Mouse (Mus musculus) heart, adult 18-20 months (tissue): ENCODE measurements around the gene Sycn. TPM values are rescaled to one million over a fixed set of nuclear protein-coding genes. Genes with fewer than 3 reads are reported as not detected.

ENCODE experiments used
- DNase-seq, 2 experiments: peaks; one replicate each; pipeline ENCODE4 v3.0.0; 2021 to 2022; ENCODE audit warnings: mixed read lengths in 1 of 2
- total RNA-seq, 2 experiments: library from RNA; stranded (reverse); gene quantifications; 2 replicates each; pipeline ENCODE4 v1.2.3; 2021

The Sycn gene
- total RNA-seq, 2 experiments from 2014 or later = not detected

DNA sequence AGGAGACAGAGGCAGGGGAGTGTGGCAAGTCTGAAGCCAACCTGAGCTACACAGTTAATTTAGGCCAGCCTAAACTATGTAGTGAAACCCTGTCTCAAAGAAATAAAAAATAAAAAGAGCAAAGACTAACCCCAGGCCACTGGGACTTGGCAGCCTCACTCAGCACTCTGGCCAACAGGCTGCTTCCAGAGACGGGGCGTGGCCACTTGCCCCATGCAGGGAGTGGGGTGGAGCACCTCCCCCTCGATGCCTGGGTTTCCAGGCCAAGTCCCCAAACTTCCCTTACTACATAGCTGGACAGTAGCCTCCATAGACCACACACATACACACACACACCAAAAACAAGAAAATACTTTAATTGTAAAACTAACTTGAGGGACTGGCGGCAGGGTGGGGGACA, 17.8 kb downstream of the Sycn start:
- DNase-seq = peak; percentile 66 to 79

DNA sequence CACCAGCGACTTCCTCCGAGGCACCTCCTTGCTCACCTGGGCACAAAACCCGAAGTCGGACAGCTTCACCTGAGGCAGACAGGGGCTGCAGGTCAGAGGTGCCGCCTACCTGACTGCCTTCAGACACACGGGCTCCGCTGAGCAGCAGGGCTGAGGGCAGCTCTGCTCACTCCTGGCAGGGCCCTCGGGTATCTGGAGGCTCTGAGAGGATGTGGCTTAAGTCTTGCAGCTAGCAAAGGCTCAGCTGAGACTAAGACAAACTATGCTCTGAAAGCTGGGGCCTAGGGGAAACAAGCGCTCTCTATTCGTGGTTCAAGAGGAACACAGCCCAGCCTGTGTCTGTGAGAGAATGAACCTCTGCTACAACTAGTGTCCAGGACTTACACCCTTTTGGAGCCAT, 20.2 kb downstream of the Sycn start:
- no peak for DNase-seq

DNA sequence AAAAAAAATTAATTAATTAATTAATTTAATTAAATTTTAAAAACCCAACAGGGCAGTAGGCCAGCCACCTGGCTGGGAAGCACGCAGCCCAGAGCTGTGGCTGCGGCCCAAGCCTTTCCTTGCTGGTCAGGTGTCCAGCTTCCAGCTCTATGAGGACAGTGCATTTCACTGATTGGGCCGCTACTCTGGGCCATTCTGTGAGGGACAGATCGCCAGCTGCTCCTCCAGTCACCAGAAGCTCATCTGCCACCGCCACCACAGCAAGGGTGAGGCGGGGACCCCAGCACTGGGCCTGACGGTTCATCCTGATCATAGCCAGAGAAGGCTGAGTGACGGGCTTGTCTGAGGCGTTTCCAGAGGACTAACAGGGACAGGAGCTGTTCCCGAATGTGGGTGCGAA, 21.3 kb downstream of the Sycn start:
- DNase-seq = no peak

DNA sequence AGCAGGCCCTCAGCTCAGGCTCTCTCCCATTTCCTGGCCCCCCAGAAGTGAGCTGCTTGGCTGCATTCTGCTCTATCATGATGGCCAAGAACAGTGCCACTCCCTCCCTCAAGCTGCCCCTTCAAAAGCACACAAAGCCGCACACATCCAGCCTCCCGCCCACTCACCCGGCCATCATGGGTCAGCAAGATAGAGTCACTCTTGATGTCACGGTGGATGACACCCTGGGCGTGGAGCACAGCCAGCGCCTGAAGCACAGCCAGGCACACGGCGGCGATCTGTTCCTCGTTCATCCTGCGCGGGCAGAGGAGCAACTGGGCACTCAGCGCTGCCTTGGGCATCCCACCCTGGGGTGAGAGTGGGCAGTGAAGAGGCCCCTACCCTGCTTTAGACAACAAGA, 21.7 kb downstream of the Sycn start:
- no peak for DNase-seq

DNA sequence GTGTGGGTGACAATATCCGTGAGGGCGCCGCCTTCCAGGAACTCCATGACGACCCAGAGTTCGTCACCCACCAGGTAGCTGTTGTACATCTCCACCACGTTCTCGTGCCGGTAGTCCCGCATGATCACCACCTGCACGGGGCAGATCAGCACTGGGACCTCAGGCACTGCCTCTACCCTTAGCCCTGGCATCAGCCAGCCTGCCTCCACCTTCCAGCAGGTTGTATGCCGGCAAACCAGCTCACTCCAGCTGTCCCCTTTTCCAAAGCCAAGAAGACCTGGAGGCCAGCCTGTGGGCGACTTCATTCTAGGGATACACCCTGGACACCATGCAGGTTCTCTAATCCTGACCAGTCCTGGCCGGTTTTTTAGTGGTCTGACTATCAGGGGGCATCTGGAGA, 22.3 kb downstream of the Sycn start:
- DNase-seq = no peak

DNA sequence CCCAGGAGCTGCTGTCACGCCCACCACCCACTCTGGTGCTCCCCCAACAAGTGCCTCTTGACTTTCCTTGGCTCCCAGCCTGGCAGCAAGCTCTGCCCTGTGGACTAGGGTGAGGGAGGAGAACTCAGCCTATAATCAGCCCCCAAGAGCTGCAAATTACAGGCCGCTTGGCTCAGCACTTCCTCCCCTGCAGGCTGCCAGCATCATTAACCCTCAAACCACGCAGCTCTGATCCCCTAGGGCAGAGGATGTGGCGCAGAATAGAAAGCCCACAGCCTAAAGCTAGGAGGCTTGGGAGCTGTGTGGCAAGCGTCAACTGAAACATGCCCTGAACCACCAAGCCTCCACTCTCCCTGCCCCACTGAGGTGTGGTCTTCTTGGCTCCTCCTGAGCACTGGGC, 24.7 kb downstream of the Sycn start:
- no peak for DNase-seq

DNA sequence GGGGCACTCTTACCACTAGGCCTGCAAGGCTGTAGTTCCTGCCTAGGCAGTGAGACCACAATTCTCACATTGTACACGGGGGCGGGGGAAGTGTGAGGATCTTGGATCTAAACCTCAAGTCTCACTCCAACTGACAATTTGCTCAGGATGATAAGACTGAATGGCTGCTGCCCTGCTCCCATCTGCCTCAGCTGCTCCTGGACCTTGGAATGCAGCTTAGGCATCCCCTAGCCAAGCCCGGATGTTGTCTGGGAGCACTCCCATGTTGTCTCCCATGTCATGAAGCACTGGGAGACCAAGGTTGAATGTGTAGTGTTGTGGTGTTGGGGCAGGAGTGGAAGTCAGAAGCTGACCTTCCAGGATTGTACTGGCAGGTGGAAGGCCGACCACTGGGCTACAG, 26.9 kb downstream of the Sycn start:
- DNase-seq = no peak

DNA sequence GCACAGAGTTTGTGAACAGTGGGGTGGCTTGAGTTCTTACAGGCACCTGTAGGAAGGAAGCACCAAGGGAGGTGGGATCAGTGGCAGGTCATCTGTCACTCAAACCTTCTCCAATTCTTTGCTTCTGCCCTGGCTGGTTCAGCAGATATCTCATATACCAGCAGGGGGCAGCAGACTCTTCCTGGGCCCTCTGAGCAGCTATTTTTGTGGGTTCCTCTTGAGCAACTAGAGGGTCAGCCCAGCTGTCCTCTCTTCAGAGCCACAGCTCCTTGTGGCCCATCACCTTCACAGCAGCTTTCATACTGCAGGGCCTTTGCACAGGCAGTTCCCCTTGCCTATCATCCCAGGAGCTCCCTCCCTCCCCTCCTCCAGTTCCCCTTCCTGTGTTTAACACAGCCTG, 27.6 kb downstream of the Sycn start:
- peak; percentile 60 to 84 for DNase-seq

DNA sequence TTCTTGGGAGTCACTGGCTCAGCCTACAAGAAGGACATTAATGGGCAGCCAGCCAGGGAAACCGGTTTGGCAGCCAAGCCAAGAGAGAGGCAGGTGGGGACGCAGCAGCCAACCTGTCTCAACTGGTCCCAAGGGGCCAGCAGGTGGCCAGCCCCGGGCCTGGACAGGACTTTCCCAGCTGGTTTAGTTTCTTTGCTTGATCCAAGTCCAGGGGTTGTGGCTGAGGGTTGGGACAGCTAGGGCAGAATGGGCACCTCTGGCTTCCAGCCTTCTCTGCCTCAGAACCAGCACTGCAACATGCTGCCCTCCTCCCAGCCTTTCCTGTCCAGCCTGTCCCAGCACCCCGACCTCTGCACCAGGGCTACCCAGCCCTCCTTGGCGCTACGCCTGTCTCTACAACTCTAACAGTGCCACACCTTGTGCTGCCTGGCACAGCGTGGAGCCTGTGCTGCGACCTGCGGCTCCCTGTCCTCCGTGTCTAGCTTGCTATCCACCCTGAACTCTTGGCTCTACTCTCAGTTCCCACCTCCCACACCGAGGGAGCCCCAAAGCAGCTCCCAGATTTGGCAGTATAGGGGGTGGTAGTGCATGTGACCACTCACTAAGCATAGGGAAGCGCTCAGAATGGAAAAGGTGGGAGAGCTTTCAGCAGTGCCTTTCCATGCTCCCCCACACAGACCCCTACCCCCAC, 29.8 kb downstream of the Sycn start:
- DNase-seq = peak; percentile 41 to 55

DNA sequence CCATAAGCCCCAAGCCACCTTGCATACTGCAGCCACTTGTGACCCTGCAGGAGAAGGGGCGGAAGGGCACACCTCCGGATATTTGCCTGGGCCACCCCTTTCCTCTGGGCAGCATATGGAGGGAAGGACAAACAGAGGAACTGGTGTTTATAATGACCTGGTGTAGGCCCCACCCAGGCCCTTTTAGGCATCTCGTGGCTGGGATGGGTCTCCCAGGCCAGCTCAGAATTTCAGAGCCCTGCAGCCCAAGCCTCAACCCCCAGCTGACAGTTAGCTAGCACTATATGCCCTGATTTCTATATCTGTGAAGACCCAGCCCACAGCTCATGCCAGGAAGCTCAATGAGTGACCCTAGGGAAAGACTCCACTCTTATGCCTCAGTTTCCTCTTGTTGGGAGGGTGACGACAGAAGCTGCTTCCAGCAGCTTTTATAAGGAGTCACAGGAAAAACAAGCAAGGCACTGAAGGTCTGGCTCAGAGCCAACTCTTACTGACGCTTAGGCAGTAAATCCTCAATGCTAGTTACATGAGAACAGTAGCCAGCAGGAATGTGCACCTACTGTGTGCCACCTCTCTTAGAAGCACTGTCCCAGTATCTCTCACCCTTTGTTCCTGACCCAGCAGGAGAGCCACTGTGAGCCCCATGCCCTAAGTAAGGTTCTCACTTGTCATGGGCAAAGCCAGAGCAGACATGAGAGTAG, 30.4 kb downstream of the Sycn start:
- DNase-seq = peak in 1 of 2 experiments; percentile 41

DNA sequence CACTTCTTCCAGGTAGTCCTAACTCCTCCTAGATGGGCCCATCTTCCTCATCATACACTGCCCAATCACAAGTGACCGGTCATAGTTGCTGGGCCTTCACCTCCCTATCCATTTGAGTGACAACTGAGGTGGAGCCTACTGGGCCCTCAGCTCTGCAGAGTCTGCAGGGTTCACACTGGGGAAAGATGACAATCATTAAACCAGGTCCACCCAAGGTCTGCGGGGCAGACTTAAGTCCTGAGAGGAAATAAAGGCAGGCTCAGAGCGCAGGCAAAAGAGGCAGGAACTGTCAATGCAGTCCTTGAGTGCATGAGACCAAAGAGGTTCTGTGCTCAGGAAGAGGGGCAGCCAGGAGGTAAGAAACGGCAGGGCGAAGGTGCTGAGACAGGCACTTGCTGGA, 32.0 kb downstream of the Sycn start:
- DNase-seq = no peak

DNA sequence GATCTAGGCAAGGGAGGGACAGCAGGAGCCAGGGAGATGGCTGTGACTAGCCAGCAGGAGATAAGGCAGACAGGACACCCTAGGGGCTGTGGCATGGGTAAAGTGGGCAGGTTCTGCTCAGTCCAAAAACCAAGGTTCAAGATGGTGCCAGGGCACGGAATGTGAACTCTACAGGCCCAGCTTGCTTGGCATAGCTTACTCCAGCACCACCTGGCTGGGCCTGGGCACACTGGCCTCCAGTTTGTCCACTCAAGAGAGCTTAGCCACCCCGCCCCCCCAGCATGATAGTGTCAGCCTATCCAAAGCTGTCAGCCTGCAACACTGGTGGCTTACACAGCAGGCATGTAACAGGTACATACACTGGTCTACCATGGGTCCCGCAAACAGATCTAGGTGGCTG, 32.6 kb downstream of the Sycn start:
- no peak for DNase-seq

DNA sequence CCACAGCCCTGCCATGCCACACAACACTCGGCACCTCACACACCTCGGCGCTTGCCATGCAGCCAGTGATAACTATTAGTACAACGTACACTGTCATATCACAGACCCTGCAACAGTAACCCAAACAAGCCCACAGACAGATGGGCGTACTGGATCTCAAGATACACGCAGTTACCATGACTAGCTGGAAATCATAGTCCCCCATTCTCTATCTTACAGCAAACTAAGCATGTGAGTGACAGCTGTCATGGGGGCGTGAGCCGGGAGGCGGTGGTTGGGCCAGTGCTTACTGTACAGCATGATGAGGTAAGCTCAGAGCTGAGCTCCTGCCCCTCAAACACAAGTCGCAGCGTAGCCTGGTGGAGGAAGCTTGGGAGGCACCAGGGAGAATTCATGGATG, 34.9 kb downstream of the Sycn start:
- DNase-seq = no peak

DNA sequence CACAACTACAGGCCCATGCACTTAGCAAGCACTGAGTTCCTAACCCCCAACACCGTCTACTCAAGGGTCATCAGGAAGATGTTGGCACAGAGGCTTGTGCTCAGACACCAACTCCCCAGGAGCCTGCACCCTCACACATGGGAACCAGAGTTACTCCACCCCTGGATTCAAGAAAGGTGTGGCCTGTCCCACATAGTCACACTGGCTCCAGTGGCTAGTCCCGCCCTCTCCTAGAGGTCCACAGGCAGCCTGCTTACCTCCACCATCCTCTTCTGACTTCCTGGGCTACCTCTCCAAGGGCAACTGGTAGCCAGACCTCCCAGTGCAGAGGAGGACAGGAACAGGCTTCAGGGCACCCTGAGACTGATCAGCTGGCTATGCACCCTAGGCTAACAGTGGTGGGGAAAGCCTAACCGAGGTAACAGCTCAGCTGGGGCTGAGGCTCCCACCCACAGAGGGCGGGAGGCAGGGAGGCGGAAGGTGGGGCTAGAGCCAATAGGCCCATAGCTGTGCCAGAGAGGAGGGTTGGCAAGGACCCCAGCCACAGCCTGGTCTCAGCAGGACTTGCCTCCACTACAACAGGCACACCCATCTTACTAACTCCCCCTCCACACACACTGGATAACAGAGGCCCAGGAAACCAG, 35.7 kb downstream of the Sycn start:
- DNase-seq = peak; percentile 52 to 74

DNA sequence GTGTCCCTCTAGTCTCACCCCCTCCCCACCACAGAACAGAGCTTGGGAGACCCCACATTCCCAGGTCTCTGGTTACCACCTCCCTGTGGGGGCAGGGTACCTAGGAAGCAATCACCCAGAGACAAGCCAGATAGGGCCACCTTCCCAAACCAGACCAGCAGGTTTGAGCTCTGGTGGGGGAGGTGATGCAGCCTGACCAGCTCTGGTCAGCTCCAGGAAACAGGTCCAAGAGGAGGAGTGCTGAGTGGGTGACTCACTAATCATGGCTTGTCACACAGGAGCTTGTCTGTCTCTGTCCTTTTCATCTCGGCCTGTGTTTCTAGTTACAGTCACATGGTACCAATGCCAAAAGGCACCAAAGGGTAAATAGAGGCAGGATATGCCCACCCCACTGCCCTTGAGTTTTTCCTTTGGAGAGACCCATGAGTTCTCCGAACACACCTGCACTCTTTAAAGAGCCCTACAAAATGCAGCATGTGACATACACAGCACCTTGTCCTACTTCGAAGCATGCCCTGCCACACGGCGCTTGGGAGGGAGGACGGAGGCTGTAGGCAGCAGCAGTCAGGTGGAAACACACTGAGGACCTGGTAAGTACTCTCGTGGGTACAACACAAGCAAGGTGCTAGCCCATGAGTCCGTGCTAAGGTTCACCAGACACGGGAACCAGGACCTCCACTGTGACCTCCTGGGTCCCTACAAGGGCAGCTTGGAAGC, 37.3 kb downstream of the Sycn start:
- no peak for DNase-seq

DNA sequence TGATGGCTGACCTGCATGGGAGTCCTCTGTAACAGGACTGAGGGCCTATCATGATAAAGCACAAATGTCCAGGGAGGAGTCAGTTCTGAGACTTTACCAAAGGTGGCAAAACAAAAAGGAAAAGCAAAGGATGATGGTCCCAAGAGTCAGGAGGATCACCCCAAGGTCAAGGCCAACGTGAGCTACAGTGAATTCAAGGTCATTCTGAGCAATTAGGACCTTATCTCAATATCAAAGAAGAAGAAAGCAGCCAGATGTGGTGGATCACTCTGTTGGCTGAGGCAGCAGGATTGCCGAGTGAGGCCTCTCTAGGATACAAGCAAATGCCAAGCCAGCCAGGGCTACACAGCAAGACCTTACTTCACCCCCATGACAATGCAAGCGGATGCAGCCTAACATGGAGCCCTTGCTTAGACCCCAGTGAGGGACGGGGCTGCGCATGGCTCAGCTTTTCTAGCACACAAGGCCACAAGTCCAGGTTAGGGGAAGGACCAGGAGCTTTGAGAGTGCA, 37.9 kb downstream of the Sycn start:
- no peak for DNase-seq

DNA sequence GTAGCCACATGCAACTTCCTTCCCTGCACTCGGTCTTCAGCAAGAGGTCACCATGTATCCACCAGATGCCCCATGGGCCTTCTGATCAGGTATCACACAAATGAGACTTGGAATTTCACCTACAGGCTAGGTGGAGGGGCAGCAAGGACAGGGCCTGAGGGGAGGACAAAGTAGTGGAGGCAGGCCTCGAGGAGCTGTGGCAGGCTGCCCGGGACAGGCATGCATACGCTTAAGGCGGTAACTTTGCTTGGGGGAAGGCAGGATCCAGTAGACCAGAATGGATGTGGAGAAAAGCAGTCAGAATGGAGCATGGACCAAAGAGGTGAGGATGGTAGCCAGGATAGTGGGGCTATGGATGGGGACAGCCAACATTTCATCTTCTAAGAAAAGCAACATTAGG, 39.1 kb downstream of the Sycn start:
- no peak for DNase-seq

DNA sequence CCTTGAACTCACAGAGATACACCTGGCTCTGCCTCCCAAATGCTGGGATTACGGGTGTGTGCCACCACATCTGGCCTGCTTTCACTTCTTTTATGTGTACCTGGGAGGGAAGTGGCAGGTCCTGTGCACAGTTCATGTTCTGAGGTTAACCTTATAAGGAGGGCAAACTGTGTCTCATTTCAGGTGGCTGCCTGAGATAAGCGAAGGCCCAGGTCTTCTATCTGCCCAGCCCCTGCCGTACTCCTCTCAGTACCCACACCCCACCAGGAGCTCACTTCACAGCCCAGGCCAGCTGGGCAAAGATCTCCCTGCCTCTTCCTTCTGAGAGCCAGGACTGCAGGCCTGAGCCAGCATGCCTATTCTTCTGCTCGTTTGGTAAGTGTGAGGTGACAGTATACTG, 41.0 kb downstream of the Sycn start:
- no peak for DNase-seq

DNA sequence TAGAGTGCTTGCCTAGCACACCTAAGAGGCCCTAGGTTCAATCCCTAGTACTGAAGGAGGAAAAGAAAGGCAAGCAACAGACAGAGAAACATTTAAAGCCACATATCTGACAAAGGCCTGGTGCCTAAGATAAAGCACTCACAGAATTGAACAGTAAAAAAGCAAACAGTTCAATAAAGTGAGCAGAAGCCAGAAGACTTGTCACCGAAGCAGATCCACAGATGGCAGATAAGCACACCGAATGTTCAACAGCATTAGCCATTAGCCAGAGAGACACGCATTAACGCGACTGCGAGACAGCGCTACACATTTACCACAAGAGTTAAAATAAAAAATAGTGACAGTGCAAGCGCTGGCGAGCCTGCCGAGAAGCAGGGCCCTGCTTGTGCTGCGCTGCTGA, 42.2 kb downstream of the Sycn start:
- DNase-seq = no peak

DNA sequence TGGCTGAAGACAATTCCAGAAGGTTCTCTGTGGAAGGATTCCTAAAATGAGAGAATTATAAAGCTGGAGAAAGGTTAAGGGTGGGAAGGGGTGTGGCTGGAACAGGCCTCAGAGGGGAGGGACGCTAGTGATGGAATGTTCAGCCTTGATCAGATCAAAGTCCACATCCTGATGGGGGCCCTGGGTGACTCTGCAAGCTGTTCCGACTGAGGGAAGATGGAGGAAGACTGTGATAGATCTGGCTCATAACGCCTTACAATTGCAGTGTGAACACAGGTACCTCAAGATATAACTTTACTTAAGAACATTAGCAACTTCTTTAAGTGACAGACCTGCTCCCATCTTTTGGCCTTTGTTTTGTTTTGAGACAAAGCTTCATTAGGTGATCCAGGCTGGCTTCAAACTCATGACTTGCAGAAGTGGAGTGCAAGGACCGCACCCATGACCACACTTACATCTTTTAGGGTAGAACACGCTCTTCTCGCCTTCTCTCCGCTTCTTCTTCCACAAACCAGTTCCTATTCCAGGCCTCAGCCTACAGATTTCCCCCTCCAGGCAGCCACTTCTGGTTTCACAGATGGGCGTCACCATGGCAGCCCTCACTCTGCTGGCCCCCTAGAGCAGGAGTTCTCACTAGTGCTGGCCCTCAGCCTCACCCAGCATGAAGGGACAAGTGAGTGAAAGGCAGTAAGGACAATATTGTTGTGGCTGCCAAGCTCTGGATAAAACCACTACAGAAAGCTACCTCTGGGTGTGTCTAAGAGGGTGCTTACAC, 43.1 kb downstream of the Sycn start:
- DNase-seq = peak in 1 of 2 experiments; percentile 36

DNA sequence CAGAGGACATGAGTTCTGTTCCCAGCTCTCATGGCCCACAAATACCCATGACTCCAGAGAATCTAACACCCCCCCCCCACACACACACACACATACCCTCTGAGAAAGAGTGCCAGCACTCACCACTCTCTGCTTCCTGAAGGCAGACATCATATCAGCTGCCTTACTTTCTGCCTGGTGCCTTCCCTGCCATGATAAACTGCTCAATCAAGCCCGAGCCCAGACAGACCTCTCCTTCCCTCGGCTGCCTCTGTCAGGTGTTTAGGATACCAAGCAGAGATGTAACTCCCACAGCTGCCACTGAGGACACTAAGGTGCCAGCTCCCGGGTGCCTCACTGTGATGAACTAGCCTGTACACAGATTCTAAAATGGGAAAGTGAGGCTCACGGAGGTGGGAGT, 43.8 kb downstream of the Sycn start:
- no peak for DNase-seq

DNA sequence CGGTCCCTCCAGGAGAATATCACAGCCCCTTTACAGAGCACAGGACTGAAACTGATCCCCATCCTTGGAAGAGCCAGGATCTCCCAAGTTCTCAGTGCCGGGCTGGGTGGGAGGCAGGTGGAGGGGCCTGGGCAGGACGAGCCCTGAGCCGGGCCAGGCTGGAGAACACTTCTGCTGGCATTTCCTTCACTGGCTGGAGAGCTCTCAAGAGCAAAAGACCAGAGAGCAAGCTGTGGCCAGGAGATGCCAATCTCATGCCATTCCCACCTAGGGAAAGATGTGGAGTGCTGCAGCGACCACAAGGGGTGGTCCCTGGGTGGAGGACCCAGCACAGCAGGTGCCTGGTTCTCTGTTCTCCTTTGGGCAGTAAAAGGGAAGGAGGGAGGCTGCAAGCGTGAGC, 44.3 kb downstream of the Sycn start:
- DNase-seq = no peak
